Mouse (Mus musculus) adrenal gland, adult 10 weeks (tissue): ENCODE results near the gene Hist1h1c. TPM values are rescaled to one million over a fixed set of nuclear protein-coding genes. Genes with fewer than 3 reads are reported as not detected.

Experiments used
- polyA plus RNA-seq: library from polyadenylated mRNA; stranded (reverse); fragments of 350-450 nt; fragmentation: Illumina TruSeq; extraction: RNeasy Lipid Tissue Mini Kit (QIAGEN cat#74804); gene quantifications from one replicate; pipeline ENCODE4 v1.2.3, GENCODE M21; 2014; ENCODE audit warnings: low read depth, low replicate concordance

The Hist1h1c gene
- 40.8 TPM for polyA plus RNA-seq

GRCm38 (mm10) chr13:23738677-23739068 lies at the start of gene Hist1h1c:
Hist1h1c (plus strand) TSS chr13:23738808.

GRCm38 (mm10) chr13:23695514-23695913 lies 43.1 kb upstream of the Hist1h1c start, which contains the start of gene Hist1h1t:
Hist1h1t (plus strand) TSS chr13:23695814.

GRCm38 (mm10) chr13:23698300-23698693 lies 40.3 kb upstream of the Hist1h1c start, which contains the start of gene Hist1h4c:
Hist1h4c (minus strand) TSS chr13:23698454.

GRCm38 (mm10) chr13:23710374-23711089 lies 28.1 kb upstream of the Hist1h1c start, which contains the start of gene Hfe:
Hfe (minus strand) TSS chr13:23710854.

DNA sequence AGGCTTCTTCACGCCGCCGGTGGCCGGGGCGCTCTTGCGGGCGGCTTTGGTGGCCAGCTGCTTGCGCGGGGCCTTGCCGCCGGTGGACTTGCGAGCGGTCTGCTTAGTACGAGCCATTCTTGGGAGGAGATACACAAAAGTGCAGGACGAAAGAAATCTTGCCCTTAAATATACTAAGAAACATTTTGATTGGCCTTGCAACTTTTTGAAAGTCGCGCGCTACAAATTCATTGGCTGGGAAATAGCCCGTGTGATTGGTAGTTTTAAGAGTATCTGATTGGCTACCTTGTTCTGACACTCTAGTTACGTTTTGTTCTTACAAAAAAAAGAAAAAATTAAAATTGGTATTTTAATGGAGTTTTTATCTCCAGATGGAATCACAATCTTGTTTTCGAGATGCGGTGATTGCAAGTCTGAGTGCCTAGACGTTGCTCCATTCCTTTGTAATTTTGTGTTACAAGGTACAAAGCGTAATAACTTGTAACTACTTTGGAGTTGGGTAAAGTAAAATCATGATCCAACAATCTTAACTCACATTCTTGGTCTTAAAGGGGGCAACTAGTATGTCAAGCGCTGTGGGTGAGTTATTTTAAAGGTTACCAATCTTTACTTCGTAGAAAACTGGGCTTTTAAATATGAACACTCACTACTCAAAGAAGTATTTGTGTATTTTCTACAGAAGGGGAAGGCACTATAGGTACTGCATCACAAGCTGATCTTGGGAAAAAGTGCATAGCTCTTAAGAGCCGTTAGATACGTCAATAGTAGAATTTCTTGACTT lies 7.0 kb downstream of the Hist1h1c start, which contains the start of gene Hist1h3c:
Gene Hist1h3c, minus strand, starts transcription at position 222 of the 781 bp plus-strand sequence.

GRCm38 (mm10) chr13:23746201-23747080 lies 7.8 kb downstream of the Hist1h1c start, which contains the start of gene Hist1h2bb:
Hist1h2bb (plus strand) TSS chr13:23746734.

GRCm38 (mm10) chr13:23750839-23751477 lies 12.3 kb downstream of the Hist1h1c start, which contains the start of gene Hist1h2ab:
Hist1h2ab (plus strand) TSS chr13:23751126.

DNA sequence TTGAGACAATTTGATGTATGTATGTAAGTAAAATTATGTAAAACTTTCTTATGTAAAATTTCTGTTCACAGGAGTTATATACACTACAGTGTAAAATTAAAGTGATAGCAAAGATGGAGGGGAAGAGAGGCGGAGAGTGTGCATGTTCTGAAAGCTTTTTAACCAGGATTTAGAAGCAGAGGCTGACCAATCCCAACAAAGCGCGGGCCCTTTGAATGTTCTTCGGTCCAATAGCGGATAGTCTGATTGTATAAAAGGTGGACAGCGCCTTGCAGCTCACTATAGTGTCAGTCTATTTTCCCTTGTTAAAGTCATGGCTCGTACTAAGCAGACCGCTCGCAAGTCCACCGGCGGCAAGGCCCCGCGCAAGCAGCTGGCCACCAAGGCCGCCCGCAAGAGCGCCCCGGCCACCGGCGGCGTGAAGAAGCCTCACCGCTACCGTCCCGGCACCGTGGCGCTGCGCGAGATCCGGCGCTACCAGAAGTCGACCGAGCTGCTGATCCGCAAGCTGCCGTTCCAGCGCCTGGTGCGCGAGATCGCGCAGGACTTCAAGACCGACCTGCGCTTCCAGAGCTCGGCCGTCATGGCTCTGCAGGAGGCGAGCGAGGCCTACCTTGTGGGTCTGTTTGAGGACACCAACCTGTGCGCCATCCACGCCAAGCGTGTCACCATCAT lies 13.6 kb downstream of the Hist1h1c start, which contains the start of gene Hist1h3b:
Gene Hist1h3b, plus strand, starts transcription at position 201 of the 675 bp plus-strand sequence.

DNA sequence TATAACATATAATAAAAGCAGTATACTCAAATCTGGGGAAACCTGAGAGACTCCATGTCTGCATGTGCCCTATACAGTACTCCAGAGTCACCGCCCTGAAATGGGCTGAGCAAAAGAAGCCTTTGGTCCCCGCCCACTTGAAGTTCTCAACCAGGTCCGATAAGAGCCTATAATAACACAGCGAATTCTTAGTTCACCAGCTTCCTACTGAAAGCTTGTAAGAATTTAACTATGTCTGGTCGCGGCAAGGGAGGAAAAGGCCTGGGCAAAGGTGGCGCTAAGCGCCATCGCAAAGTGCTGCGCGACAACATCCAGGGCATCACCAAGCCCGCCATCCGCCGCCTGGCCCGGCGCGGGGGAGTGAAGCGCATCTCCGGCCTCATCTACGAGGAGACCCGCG lies 18.2 kb downstream of the Hist1h1c start, which contains the start of gene Hist1h4b:
Gene Hist1h4b, plus strand, starts transcription at position 224 of the 400 bp plus-strand sequence.

DNA sequence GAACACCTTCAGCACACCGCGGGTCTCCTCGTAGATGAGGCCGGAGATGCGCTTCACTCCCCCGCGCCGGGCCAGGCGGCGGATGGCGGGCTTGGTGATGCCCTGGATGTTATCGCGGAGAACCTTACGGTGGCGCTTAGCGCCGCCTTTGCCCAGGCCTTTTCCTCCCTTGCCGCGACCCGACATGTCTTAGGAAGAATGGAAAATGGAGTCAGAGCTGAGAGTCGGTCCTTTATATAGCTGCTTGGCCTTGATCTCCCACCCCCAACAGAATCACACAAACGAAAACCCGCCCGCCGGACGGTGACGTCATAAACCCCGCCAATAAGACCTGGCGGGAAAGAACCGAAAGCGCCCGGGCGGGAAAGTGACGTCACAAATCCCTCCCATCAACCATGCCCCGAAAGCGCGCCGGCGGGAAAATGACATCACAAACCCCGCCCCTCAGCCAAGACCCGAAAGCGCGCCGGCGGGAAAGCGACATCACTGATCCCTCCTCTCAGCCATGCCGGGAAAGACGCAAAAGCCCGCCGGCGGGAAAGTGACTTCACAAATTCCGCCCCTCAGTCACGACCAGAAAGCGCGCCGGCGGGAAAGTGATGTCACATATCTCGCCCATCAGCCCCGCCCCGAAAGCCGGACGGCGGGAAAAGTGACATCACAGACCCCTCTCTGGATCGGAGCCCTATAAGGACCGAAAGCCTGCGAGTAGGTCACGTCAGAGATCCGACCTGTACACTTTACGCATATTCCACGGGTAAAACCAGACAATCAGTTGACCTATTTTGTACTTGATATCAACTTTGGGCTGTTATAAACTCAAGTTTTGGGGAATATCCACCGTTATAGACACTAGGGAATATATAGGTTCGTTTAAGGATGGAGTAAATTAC lies 22.6 kb downstream of the Hist1h1c start, which contains the start of gene Hist1h4a:
Gene Hist1h4a, minus strand, starts transcription at position 259 of the 893 bp plus-strand sequence.

GRCm38 (mm10) chr13:23761871-23762821 lies 23.5 kb downstream of the Hist1h1c start, which contains the start of gene Hist1h3a:
Hist1h3a (minus strand) TSS chr13:23762386.

GRCm38 (mm10) chr13:23763586-23764323 lies 25.1 kb downstream of the Hist1h1c start, which contains the start of gene Hist1h1a:
Hist1h1a (plus strand) TSS chr13:23763666.

GRCm38 (mm10) chr13:23769613-23770012 lies 31.0 kb downstream of the Hist1h1c start, which contains the start of gene Trim38:
Trim38 (plus strand) TSS chr13:23769913.

